Mouse (Mus musculus): Measurements from ENCODE around the gene Hoxd10.

Hoxd10 gene

DNA sequence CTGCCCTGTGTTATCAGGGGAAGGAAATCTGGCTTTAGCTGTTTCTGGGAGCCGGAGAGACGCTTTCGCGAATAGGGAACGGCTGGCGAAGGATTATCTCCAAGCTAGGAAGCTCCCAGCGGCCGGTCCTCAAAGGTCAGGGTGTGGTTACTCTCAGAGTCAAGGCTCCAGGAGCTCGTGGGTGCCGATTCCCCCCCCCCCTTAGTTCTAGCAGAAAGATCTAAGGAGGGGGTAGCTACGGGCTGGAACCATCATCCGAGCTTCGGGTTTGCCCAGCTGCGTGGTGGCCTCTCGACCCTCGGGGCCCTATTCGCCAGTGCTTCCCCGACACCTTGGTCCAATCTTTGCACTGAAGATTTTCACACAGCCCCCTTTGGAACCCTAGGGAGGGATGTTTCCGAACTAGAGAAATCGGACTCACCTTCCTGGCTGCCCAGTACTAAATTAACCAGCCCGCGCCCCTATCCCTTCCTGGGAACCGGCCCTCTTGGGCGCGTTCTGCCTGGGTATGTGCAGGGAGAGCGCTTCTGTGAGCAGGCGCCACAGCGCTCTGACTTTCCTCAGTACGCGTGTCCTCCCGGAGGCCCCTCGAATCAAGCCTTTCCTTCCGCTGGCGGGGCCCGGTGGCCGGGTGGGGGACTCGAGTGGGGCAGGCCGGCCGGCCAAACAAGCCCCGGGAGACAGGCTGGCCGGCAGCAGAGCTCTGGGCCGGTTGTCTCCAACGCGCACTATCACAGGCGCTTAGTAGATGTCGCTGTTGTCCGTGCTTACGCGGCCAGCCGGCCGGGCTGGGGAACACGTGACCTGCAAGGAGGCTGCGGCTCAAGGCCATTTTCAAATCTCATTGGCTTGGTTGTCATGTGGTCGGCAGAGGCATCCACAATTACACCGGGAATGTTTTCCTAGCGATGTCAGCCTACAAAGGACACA is at the start of gene Hoxd10:
Hoxd10 (plus strand) TSS at position 903 of the 930 bp plus-strand sequence.
- DNase-seq (ENCODE audit: low spot score): no peak

DNA sequence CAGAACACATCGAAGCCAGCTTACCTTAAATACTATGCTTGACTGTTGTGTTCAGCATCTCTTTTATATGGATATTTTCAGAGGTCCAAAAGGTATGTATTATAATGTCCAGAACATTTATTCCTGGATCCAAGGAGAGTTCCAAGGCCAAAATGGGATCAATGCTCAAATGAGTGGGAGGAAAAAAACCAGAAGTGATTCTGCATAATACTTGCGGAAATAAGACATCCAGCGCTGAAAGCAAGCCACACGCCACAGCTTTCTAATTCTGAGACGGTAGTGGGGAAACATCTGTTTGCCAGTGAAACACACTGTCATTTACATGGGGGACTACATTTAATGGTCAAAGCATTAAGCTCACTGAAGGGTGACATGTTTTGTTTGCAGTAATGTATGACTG is 49.3 kb upstream of the Hoxd10 start:
- DNase-seq (ENCODE audit: low spot score): no peak

DNA sequence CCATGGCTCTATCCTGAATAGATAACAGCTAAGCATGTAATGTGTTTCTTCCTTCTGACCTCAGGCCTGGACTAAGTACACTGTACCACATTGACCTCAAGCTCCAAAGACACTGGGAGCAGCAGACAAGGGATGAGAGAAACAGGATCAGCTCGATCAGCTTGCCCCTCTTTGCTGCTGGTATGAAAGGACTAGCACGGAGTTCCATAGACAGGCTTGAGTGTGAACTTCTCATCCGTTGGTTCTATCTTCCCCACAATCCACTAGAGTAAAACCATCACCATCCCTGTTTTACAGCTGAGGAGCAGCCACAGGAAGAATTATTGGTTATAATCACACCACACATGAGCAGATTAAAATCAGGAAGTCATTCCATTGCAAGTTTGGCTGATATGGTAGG is 46.1 kb upstream of the Hoxd10 start:
- no peak for DNase-seq (ENCODE audit: low spot score)

DNA sequence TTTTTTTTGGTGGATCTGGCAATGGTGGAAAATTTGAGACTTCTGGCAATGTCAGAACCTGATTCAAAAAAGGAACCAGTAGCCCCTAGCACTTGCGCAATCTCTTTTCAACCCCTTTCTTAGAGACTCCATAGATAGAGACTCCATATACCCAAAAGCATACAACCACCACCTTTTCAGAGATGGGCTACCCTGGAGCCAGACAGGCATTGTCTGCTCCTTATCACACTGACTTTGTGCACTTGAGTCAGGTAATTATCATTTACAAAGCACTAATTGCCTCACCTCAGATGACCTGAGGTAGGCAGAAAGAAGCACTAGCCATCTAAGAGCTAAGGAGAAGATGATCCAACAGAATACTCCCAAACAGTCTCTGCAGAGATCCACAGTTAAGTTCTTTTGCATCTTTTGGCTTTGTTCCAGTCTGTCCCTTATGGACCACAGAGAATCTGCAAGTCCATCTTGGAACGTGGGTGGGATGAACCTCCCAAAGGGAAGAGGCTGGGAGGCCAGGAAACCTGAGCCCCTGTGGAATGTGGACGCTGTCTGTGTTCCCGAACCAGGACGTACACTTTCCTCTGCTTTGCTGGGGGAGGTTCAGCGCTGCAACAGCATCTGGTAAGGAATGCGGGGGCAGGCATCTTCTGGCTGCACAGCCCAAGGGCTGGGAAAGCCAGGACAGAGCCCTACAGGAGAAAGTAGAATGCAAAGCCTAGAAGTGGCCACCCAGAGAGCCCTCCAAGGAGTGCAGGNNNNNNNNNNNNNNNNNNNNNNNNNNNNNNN is 44.5 kb upstream of the Hoxd10 start:
- no peak for DNase-seq (ENCODE audit: low spot score)

DNA sequence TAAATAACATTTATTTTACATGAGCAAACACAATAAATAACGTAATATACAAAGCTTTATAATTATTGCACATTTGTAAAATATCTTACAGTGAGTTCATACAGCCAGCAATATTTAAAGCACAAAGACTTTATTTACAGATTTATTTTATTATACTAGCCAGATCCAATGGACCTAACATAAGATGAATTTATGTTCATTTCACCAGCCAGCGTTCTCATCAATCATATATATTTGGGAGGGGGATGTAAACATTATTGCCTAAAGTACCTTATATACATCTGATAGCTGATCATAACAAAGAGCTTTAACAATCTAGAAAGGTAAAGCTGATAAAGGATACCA is 38.8 kb upstream of the Hoxd10 start:
- no peak for DNase-seq (ENCODE audit: low spot score)

DNA sequence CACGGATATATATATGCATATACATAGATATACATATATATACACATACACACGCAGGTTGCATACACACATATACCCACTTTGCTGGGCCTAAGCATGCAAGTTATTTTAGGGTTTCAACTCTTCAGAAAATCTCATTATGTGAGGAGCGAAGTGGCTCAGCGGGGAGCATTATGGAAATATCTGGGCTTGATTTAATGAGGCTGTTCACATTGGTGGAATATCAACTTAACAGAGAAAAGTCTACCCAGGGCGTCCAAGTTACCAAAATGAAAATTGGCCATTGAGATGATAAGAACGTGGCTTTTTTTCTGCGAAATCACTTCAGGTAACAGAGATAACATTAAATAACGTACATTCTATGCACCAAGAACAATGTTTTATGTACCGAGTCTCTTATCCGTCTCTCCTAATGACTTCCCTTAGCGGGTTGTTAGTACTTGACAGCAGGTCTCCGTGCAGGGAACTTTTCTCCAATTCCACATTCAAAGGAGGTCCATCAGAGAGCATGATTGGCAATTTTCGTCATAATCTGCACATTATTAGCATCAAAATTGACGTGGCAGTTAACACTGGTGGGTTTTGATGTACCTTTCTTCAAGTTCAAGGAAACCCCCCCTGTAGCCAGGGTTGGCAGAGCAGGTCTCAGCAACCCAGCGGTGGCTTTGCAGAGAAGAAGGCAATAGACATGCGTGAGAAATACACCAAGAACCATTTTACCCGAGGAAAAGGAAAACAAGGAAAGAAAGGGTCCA is 37.8 kb upstream of the Hoxd10 start:
- DNase-seq (ENCODE audit: low spot score): no peak

DNA sequence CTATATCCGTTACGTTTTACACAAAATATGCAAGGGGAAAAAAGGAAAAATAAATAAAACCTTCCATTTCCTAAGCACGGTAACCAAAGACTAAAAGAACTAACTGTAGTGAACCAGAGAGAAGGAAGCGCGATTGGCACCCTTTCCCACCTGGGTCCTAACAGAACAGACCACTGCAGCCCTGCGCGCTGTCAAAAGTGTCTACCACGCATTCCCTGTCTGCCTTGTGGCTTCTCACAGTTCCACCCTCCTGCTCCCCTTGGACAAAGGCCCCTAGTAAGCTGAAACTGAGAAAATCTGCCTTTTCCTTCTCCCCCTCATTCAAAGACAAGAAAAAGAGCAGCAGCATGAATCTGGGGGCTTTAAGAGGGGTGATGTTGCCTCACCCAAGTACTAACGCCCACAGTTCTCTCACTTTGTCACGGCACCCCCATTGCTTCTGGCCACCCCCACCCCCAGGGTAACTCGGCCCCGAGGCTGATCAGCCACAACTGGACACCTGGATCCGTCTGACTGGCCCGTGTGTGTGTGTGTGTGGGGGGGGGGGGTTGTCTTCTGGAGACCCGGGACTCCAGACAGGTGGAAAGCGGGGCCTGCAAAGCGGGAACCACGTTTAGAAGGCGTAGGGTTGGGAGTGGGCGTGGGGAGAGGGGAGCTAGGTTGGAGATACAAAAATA is 36.8 kb upstream of the Hoxd10 start:
- DNase-seq (ENCODE audit: low spot score): no peak

DNA sequence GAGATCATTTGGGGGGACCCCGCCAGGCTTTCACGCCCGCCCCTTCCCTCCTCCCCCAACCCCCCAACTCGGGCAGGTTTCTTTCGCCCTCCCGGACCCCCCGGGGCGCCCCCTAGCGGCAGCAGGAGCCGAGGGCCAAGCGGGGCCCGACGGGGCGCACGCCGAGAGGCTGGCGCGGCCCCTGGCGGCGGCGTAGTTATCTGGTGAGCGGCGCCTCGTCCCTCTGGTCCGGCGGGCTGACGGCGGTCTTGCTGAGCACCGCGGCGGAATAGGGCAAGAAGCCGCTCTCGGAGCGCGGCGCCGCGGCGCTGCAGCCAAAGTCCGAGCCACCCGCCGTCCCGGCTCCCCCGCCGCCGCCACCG is 36.3 kb upstream of the Hoxd10 start:
- DNase-seq (ENCODE audit: low spot score): no peak

DNA sequence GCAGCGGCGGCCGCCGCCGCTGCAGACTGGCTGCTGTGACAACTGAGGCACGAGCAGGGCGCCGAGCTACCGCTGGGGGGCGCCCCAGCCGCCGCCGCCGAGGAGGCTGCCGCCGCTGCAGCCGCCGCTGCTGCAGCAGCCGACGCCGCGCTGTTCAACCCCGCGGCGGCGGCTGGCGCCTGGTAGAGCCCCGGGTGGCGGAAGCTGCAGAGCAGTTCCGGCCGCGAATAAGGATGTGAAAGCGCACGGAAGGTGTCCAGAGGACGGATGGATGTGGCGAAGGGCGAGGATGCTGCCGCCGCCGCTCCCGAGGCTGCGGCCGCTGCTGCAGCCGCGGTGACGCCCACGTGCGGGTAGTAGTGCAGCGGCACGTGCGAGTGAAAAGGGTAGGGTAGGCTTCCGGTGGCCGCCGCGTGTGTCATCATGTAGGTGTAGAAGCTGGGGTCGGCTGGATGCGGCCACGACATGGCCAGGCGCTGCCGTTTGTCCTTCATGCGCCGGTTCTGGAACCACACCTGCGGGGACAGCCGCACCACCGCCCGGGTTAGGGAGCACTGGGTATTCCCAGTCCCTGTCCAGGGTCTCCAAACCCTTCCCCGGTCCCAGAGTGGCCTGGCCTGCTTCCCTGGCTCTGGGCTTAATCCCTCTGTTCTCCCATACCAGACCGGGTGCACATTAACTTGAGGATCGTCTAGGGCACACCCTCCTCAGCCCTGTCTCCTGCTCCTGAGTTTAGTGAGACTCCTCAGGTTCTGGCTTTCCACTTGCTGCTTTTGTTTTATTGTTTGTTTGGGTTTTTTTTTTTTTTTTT is 35.7 kb upstream of the Hoxd10 start:
- DNase-seq (ENCODE audit: low spot score): no peak

DNA sequence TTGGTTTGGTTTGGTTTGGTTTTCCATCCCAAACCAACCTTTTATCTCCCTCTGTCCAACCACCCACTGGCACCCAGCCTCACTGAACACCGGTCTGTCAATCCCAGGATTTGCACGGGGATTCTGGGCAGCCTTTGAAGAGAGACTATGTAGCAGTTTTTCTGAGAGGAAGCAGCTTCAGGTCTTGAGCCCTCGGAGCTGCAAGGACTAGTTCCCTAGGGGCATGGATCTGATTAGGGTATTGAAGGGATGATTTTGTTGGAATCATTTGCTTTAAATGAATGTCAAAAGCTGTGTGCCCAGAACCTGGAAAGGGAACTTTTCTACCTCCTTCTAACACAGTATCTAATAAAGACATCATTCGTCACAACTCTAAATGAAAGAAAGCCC is 35.1 kb upstream of the Hoxd10 start:
- DNase-seq (ENCODE audit: low spot score): no peak

DNA sequence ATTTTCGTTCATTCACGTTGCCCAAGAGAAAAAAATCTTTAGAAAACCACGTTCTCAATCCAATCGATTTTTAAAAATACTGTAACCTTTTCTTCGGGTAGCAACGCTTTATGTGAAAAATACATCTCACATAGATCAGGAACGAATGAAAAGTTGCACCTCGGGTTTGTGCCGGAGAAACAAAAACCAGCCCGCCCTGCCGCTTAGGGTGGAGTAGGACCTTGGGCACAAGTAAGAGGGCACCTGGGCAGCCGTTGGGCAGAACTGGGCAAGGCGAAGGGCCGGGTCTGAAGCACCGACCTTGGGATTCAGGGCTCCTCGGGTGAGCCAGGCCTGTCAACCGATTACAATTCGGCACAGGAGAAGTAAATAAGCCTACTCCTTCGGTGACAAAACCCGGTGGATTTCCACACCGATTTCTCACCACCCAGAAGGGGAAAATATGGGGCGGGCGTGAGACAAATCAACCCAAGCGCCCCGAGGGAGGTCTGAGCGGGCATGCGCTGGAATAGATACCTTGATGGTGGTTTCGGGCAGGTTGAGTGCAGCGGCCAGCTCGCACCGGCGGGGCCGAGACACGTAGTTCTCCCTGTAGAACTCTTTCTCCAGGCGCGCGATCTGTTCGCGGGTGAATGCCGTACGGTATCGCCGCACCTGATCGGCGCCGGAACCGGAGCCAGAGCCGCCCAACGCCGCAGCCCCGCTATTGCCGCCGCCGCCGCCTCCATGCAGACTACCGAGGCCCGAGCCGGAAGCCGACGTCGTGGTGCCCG is 34.3 kb upstream of the Hoxd10 start:
- no peak for DNase-seq (ENCODE audit: low spot score)

DNA sequence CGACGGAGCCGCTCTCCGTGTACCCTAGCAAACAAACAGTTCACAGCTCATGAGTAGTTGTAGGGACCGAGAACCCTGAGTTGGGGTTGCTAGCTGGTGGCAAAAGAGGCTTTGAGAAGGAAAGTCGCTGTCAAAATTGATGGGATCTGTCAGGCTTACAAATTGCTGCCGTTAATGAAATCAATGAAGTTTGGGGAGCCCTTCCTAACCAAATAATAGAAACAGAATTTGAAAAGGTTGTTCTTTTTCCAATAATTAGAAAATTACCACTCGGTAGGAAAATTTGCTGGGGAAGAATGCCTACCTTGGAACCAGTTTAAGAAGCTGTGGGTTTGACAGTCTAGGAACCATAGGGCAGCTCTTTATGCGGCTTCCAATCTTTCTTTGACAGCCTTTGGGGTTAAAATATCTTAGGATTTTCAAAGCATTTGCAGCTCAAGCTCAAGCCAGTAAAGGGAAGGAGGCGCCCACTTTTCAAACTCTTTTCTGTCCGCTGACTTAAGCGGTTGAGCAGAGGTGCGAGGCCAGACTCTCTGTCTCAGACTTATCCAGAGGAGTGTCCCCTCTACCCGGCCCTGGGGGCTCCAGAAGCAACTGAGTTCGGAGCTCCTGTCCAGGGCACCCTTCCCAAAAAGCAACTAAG is 33.6 kb upstream of the Hoxd10 start:
- DNase-seq (ENCODE audit: low spot score): no peak

DNA sequence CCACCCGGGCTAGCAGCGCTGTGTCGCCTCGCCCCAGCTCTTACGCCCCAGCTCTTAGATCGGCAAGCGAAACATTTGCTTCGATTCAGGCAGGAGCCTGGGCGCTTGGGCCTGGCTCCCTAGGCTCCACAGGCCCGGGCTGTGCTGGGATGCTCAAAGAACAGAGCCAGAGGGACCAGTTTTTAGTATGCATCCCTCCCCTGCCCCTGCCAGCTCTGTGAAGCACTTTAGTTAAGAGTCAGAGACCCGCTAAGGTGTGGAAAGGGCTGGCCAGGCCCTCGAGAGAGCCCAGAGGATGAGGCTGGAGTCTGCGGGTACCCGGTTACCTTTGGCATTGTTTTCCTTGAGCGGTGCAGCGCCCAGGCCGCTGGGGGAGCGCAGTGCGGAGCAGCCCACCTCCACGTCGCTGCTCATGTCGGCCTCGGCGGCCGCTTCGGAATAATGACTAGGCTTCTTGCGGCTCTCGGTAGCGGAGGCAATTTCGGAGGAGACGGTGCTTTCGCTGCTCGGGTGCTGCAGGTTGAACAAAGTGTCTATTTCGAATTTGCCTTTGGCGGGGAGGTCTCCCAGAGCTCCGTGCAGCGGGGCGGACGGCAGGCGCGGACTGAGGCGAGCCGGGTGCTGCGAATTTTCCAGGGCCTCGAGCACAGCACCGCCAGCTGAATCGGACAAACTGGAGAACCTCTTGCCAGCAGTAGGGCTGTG is 32.9 kb upstream of the Hoxd10 start:
- no peak for DNase-seq (ENCODE audit: low spot score)

DNA sequence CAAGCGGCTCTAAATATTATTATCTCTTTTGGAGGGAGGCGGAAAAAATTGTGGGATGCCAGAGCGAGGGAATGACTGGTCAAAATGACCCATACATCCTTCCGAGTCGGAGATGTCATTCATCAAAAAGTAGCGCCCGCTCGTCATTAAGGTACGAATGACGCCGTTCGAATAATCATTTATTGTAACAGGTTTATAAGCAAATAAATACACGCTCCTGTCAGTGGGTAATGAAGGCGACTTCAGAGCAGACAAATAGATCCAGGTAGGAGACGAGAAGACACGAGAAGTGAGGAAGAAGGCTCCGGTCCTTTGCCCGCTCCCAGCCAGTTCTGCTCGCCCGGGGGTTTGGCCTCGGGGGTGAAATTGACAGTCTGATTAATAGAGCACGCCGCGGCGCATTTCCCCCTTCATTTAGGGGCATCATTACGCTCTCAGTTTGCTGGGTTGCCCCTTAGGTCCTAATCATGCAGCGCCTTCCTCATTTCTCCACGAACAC is 32.2 kb upstream of the Hoxd10 start, which contains the start of gene Evx2:
Evx2 (minus strand) TSS at position 51 of the 499 bp plus-strand sequence.
- no peak for DNase-seq (ENCODE audit: low spot score)

DNA sequence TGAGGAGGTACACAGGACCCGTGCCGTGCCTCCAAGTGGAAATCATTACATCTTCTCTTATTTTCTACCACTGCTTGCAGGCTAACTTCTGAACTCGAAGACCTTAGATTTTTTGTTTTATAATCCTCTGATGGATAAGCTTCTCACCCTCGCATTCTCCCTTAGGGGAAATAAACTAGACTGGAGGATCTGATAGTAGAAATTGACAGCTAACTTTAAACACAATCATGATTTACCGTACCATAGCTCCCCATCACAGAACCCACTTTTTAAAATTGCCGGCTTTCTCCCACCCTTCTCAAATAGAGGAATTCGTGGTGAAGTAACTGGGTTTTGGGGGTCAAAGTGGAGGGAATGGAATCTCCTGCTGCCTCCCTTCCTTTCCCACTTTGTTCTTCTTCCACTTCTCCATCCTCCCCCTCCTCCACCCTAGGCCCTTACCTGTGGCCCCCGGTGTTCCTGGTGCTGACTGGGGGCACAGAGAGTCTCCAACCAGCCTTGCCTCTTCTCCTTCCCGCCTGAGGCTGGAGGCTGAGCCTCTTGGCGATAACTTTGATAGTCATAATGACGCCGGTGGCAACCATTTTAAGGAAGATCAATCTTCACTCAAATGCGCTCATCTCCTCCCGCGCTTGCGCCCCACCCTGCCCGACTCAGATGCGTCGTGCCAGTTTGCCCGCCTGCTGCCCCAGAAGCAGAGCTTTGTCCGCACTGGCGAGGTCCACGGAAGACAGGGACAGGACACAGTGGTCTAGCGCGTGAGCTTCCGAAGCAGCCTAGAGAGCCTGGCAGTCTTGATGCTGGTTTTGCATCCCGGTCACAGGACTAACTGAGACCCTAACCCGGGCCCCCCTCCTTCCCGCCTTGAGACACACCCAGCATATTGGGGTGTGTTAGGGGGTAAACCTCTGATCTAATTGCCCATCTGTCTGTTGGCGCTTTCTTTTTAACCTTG is 31.0 kb upstream of the Hoxd10 start:
- no peak for DNase-seq (ENCODE audit: low spot score)

DNA sequence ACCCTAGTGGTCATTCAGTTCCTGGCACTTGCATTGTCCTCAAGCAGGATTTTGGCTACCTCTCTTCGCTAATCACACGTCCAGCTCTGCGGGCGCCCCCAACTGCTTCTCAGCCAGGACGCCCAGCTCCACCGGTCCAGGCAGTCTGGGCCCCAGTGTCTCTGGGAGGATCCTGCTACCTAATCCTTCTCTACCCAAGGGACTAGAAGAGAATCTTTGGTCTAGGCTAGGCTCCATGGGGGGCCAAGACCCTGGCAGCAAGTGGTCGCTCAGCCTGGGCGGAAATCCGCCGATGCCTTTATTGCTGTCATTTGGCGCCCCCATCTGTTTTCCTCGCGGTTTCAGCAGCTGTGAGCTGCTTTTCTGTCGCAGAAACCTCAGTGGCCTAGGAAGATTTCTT is 30.0 kb upstream of the Hoxd10 start:
- no peak for DNase-seq (ENCODE audit: low spot score)

DNA sequence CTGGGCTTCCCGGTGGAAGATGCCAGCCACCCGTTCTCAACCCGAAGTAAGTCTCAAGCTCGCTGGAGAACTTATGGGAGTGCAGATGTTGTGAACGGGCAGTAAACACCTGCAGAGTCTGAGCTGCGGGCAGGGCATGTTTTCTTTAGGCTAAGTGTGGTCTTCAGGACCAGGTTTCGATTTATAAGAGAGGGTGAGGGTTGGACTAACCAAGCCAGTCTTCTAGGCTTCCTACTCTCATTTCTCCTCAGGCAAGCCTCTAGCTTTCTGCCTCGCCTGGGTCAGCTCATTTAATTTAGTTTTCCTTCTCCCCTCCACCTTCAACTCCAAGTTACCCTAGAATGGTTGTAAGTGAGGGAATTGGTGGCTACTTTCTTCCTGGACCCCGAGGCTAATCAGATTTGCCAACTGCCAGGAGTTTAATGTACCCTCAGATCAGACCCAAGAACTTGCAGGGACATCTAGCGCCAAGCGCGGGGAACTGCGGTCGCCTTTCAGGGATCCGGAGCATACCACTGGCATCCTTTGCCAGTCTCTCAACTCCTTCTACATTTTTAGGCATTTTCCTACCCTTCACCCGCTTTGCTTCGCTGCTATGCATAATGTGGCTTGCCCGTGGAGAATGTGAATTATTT is 28.3 kb upstream of the Hoxd10 start:
- DNase-seq (ENCODE audit: low spot score): no peak

Data from ovary, postnatal 10 days (tissue).